Mouse (Mus musculus) brain, embryonic 14.5 days (tissue): ENCODE results near the gene Prdm16. TPM values are rescaled to one million over a fixed set of nuclear protein-coding genes. Genes with fewer than 3 reads are reported as not detected.

ENCODE experiments used
- DNase-seq: peaks from one replicate; pipeline ENCODE4 v3.0.0-alpha.2; 2011; ENCODE audit warnings: low read depth
- CTCF ChIP-seq: fragments of 200-500 bp; IDR thresholded peaks from 2 replicates; pipeline ENCODE4 v1.5.1; 2012; ENCODE audit warnings: inconsistent platforms, mild to moderate bottlenecking, moderate library complexity, borderline replicate concordance; ENCODE audit not compliant: insufficient read depth, insufficient read length; ENCODE audit errors: extremely low read depth
- POLR2A ChIP-seq: fragments of 200-500 bp; IDR thresholded peaks from 2 replicates; pipeline ENCODE4 v1.6.1; 2012; ENCODE audit warnings: mild to moderate bottlenecking, inconsistent platforms, borderline replicate concordance; ENCODE audit not compliant: poor library complexity, insufficient read depth, insufficient read length, severe bottlenecking; ENCODE audit errors: extremely low read depth
- polyA plus RNA-seq: library from polyadenylated mRNA; depleted of rRNA; stranded (reverse); fragments of >200 nt; gene quantifications from 2 replicates; pipeline ENCODE4 v1.2.3, GENCODE M21; 2012

The Prdm16 gene
- polyA plus RNA-seq, 1 experiment = 10.8 TPM

GRCm38 (mm10) chr4:154471447-154472101 lies 165.1 kb downstream of the Prdm16 start:
- no peak for TF ChIP-seq POLR2A
- no peak for TF ChIP-seq CTCF
- DNase-seq = peak; percentile 85

DNA sequence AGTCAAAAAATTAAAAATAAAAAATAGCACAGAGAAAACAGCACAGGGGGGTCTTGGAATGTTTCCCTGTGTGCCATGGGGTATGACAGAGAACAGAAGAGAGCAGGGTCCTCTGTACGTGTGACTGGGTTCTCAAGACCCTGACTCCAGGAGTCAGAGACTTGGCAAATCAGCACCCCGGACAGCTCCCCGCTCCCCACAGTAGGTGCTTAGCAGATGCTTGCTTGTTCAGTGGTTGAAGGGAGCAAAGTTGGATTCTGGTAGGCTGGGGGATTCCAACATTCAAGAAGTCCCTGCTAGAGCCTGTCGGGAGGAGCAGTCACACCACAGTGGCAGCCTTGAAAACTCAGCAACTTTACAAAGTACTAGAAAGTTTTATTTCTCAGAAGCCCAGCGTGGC lies 170.4 kb downstream of the Prdm16 start:
- DNase-seq = peak; percentile 32

GRCm38 (mm10) chr4:154465123-154465522 lies 171.6 kb downstream of the Prdm16 start:
- TF ChIP-seq CTCF (no peak), POLR2A (no peak)
- peak; percentile 34 for DNase-seq

More for the DNA sequence above, 170.4 kb downstream of the Prdm16 start:
- TF ChIP-seq CTCF (no peak), POLR2A (no peak)

DNA sequence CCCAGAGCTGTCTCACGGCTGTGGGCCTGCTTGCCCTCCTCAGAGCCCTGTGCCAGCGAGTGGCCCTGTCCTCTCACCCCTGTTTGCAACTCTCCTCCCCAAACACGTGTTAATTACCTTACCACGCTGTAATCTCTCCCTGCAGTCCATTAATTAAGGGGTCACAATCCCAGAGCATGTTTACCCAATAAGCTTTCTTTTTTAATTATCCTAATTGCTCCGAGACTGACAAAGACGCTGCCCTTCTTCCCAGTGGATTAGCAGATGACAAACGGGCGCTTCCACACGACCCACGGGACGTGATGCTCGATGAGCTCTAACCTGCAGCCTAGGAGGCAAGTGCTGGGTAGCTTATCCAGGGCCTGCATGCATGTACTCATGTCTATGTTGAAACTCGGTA lies 176.7 kb downstream of the Prdm16 start:
- TF ChIP-seq POLR2A = no peak
- TF ChIP-seq CTCF = no peak
- no peak for DNase-seq

DNA sequence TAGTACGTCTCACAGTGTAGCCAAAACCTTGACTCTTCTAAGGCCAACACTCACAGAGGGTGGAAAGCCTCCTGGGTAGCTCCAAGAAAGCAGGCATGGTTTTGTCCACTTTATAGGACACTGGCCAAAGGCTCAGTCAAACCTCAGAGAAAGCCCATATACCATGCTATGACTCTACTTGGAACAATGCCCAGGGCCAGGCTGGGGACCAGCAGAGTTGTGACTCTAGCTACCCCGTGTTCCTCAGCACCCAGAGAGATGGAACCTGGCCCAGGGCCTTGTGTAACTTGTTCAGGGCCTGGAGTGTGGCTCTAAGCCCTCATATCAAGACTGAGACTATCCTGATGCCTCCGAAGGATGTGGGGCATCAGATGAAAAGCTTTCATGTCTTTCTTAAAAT lies 178.9 kb downstream of the Prdm16 start:
- DNase-seq = no peak
- TF ChIP-seq CTCF = no peak
- no peak for TF ChIP-seq POLR2A

DNA sequence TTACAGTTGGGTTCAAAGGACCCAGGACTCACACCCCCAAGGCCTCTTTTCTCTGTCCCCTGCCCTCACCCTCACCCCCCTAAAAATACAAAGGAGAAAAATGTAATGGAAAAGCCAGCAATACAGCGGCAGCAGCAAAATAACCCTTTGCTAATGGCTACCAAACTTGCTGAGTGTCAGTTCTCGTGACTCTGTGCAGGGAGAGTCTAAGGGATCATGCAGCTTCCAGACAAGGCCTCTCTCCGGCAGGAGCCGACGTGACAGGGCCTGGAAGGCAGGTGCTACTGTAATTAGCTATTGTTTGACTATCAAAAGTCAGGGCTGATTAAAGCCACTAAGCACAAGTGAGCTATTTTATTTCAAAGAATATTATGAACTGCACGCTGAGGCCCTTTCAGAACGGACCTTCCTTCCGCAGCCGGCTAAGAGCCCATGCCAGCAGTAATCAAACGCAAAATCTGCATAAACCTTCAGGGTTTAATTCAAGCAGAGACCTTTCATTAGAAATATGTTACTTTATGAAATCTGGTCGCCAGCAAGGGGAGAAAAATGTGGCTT lies 180.3 kb downstream of the Prdm16 start:
- TF ChIP-seq POLR2A = no peak
- no peak for TF ChIP-seq CTCF
- DNase-seq = peak; percentile 72

GRCm38 (mm10) chr4:154450441-154450840 lies 186.2 kb downstream of the Prdm16 start:
- TF ChIP-seq CTCF (no peak), POLR2A (no peak)
- DNase-seq = no peak

DNA sequence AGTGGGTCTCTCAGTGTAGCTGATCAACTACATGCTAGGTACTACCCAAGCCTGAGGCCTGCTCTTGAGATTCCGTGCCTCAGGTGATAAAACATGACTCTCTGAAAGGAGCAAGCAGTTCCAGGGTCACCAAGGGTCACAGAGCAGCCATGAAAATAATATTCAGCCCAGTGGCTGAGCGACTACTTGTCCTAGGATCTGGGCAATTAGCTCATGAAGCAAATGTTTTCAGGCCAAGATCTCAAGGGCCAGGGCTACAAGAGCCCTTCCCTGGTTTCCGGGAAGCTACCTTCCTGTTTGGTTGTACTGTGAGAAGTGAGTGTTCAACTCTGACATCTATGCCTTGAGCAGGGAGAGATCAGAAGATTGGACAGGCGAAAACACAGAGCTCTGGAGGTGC lies 186.6 kb downstream of the Prdm16 start:
- TF ChIP-seq POLR2A = no peak
- no peak for TF ChIP-seq CTCF
- no peak for DNase-seq

DNA sequence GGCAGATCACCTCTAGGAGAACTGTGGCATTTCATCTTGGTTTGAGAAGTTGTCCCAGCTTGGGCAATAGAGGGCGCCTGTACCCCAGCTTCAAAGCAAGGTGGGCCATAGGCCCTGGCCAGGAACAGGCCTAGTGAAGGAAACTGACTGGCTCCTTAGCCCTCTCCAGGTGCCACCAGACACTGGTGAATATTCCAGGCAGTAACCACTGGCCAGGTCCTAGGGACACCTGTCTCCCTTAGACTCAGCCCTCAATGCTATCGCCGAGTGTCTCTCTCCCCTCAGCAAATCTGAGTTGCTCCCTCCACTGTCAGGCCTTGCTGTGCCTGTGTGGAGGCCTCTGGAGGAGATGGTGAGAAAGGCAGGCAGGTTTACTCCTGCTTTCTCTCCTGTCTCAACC lies 187.3 kb downstream of the Prdm16 start:
- TF ChIP-seq POLR2A (no peak), CTCF (peak; percentile 76; the same call in 1 of the 2 replicates)
- peak; percentile 84 for DNase-seq

- DNase-seq = no peak
- no peak for TF ChIP-seq CTCF
- TF ChIP-seq POLR2A = no peak
These were observed 191.0 kb downstream of the Prdm16 start for GRCm38 (mm10) chr4:154445721-154446120.

- no peak for TF ChIP-seq POLR2A
- no peak for DNase-seq
These were observed 193.9 kb downstream of the Prdm16 start for GRCm38 (mm10) chr4:154442645-154443304.

DNA sequence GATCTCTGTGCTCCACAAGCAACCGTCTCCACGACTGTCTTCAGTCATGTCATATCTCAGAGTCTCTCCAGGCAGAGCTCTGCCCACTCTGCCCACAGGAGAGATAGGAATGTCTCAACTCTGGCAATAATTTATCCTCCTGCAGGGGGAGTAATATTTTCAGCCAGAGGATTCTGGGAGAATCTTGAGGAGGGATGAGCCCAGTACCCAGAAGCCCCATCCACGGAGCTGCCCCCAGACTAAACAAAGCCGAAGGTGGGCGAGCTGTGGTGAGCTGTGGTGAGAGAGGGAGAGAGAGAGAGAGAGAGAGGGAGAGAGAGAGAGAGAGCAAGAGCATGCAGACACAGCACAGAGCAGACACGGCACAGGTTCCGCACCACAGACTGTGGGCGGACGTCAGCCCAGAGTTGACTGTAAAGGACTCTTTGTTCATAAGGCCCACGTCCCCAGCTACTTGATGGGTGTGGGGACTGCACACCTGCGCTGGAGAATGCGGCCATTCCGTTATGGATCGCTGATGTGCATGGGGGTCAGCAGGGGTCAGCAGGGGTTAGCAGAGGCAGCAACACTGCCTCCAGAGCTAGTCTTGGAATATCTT lies 197.1 kb downstream of the Prdm16 start:
- TF ChIP-seq CTCF = no peak
- no peak for TF ChIP-seq POLR2A
- DNase-seq = no peak

DNA sequence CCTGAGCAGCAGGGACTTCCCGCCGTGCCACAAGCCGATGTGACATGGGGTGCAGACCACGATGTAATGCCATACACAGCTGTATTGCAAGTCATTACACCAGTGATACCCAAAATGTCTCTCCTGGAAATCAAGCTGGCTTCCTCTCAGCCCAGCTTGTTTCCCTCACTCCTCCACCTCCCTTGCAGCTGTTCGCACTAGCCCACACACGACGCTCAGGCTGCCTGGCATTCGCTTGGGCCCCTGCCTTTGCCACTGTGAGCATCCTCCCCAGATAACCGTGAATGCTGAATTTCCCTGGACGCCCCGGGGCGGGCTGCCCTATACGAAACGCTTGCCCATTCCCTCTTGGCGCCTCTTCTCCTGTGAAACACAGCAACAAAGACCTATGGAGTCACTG lies 198.1 kb downstream of the Prdm16 start:
- no peak for TF ChIP-seq POLR2A
- DNase-seq = no peak
